Mouse (Mus musculus) ES-Bruce4 (cell line): ENCODE measurements around the gene Akap2.

Experiments
- CTCF ChIP-seq: IDR thresholded peaks from one replicate; pipeline ENCODE4 v1.8.1; 2011; ENCODE audit warnings: low read depth, low read length
- EP300 ChIP-seq: IDR thresholded peaks from 2 replicates; pipeline ENCODE4 v1.6.1; 2011; ENCODE audit warnings: low read depth, low read length; ENCODE audit not compliant: insufficient read depth
- POLR2A ChIP-seq: IDR thresholded peaks from one replicate; pipeline ENCODE4 v1.8.1; 2011; ENCODE audit warnings: low read length; ENCODE audit not compliant: insufficient read depth

GRCm38 (mm10) chr4:57812075-57812474 lies 94.6 kb downstream of the Akap2 start:
- TF ChIP-seq POLR2A (no peak), CTCF (no peak), EP300 (no peak)
